Mouse (Mus musculus) brain, embryonic 14.5 days (tissue): ENCODE measurements at regions not wholly inside any gene's neighbourhood (a gene's known extent, or its start where the extent isn't known, plus 50 kb on each side); places are given as distances from the start of the nearest gene placed in this dataset.

ENCODE experiments used
- CTCF ChIP-seq: fragments of 200-500 bp; IDR thresholded peaks from 2 replicates; pipeline ENCODE4 v1.5.1; 2012; ENCODE audit warnings: inconsistent platforms, mild to moderate bottlenecking, moderate library complexity, borderline replicate concordance; ENCODE audit not compliant: insufficient read depth, insufficient read length; ENCODE audit errors: extremely low read depth
- POLR2A ChIP-seq: fragments of 200-500 bp; IDR thresholded peaks from 2 replicates; pipeline ENCODE4 v1.6.1; 2012; ENCODE audit warnings: mild to moderate bottlenecking, inconsistent platforms, borderline replicate concordance; ENCODE audit not compliant: poor library complexity, insufficient read depth, insufficient read length, severe bottlenecking; ENCODE audit errors: extremely low read depth

- no peak for TF ChIP-seq POLR2A
- no peak for TF ChIP-seq CTCF
Measured at GRCm38 (mm10) chr4:114334850-114335249, 71.7 kb upstream of the Trabd2b start.
